Mouse (Mus musculus) G1E (cell line): ENCODE measurements around the gene Maml2.

ENCODE experiments used
- CTCF ChIP-seq: IDR thresholded peaks from 2 replicates; pipeline ENCODE4 v1.5.1; 2012; ENCODE audit warnings: low read depth, low read length, inconsistent platforms, mixed read lengths
- TAL1 ChIP-seq: conservative IDR thresholded peaks from 2 replicates; pipeline ENCODE4 v1.6.1; 2012; ENCODE audit warnings: low read depth, low read length, inconsistent platforms, mixed read lengths

- TF ChIP-seq CTCF (no peak), TAL1 (no peak)
Observed at GRCm38 (mm10) chr9:13430302-13430701, 132.5 kb downstream of the Maml2 start.
